Mouse (Mus musculus) kidney, postnatal 4 days (tissue): ENCODE measurements around the gene Prkar1a.
A peak's percentile ranks its signal among the peaks of the same experiment; 100 is the strongest.
"Not testable (repeated sequence)": the region's sequence is repeated elsewhere in the genome, so short reads cannot be mapped to it uniquely, and the experiment has no call there.

Experiments used
- DNase-seq, 2 experiments: peaks; one replicate each; pipeline ENCODE4 v3.0.0; 2021; ENCODE audit warnings: mixed read lengths in 2 of 2

Prkar1a gene

GRCm38 (mm10) chr11:109648510-109648909 is 695 bp upstream of the Prkar1a start:
- DNase-seq: peak; percentile 50 to 61

GRCm38 (mm10) chr11:109649975-109650701 is 933 bp downstream of the Prkar1a start:
- peak; percentile 80 to 87 for DNase-seq

- peak; percentile 95 to 96 for DNase-seq
These were observed 1.8 kb downstream of the Prkar1a start for GRCm38 (mm10) chr11:109650788-109651565.

GRCm38 (mm10) chr11:109651566-109652024 is 2.4 kb downstream of the Prkar1a start:
- DNase-seq: peak; percentile 48 to 70

DNA sequence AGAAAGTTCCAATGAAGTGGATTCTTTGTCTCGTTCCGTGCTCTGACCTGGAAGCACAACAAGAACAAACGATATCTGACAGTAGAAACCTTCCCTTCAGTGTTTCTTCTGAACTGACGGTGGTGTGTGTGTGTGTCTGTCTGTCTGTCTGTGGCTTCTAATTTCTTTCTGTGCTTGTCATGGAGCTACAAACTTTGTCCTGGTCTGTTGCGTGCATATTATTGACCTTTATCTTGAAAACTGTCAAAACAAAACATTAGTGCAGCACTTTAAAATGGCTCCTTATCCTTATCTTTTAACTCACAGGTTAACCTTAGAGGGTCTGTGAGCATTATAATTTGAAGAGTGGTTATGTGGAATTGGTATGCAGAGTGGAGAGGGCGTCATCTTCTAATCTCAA is 3.3 kb downstream of the Prkar1a start:
- no peak for DNase-seq

DNA sequence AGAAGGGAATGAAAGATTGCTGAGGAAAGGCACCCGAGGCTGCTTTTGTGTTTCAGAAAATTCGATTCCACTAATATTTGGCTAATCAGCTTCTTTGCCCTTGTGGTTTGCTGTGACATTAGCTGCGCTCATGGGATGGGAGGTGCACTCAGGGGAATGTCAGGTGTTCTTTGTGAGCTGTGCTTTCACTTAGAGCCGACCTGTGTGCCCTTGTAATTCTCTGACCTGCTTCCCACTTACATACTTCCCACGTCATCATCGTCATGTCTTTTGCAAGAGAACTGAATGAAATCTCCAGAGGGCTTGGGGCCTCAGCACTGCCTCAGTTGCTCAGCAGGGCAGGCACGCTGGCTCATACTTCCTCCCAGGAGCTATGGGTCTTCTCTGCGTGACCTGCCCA is 4.0 kb downstream of the Prkar1a start:
- DNase-seq: no peak

DNA sequence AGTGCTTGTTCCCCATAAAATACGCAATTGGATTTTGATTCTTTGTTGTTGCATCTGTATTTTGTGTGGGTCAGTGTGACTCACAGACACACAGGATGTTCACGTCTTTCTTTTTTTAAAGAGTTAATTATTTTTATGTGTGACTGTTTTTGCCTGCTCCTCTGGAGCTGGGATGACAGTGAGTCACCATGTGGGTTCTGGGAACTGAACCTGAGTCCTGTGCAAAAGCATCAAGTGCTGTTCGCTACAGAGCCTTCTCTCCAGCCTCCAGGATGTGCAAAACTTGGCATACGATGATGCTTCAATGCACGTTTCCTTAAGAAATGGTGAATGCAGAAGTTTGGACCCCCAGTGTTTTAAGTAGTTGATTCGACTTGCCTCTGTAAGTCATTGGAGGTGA is 5.4 kb downstream of the Prkar1a start:
- DNase-seq: no peak

DNA sequence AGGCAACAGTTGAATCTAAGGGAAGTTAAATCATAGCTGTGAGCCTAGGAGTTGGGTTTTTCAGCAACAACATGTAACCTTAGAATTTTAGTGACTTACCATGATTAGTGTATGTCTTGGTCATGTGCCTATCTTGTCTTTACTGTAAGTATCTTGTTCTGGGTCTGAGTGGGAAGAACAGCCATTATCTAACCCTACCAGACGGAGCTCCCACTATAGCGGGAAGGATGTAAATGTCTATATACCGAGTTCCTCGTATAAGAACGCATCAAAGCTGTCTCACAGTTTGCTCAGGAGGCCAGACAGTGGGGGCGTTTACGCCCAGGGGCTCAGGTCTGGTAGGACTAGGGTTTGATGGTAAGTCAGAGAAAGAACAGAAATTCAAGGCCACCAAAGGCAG is 7.0 kb downstream of the Prkar1a start:
- no peak for DNase-seq

DNA sequence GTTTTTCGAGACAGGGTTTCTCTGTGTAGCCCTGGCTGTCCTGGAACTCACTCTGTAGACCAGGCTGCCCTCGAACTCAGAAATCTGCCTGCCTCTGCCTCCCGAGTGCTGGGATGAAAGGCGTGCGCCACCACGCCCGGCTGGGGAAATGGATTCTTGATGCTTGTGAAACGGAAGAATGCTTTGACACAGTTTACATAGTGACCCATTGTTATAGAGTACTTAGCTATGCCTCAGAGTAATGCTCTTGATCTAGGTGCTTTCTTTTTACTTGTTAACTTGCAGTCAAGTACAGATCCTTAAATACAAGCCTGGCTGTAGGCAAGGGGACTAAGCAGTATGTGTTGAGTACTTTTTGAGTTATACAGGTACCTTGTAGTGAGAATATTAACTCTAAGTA is 11.3 kb downstream of the Prkar1a start:
- not testable (repeated sequence) for DNase-seq

DNA sequence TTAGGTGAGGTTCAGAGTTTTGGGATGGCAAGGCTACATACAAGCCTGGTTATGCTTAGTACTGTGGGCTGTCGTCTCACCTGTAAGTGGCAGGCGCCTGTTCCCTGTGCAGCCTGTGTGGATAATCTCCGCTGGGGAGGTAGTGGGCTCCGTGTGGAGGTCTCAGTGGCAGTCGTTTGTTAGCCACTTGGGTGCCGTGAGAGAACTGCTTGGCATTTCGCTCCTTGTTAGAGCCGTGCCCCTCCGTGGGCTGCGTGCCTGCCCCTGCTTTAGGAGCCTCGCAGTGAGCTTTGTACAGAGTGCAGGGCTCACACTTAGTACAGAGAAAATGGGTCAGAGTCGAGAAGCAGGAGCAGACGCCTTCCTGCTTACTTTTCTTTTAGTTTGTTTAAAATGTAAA is 15.1 kb downstream of the Prkar1a start:
- no peak for DNase-seq

DNA sequence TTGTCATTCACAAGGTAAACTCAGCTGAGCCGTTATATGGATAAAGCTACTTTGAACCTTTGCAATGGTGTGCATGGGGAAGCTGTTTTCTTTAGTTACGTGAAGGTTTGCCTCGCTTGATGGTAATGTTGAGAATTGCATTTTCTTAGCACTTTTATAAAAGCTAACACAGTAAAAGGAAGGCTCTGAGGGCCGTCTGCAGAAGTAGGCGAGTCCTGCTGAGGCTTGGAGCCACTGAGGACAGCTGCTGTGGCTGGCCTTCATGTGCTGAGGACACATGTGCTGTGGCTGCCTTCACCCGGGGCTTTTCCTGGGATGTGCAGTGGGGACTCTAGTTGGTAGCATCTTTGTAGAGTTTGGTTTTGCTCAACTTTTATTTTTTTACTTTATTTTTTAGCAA is 16.2 kb downstream of the Prkar1a start:
- no peak for DNase-seq

DNA sequence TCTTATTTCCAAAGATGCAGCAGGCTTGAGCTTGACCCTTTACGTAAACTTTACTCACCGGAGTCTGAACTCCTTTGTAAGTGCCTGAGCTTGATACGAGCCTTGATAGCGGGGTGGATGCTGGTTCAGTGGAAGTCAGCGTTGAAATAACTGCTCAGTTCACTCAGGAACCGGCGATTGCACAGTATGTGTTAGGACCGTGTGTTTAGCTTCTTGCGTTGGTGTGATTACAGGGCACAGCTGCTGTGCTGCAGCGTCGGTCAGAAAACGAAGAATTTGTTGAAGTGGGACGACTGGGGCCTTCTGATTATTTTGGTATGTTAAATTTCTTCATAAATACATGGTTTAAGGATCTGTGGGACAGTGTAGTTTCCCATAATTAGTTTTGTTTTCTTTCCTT is 17.2 kb downstream of the Prkar1a start:
- DNase-seq: no peak

DNA sequence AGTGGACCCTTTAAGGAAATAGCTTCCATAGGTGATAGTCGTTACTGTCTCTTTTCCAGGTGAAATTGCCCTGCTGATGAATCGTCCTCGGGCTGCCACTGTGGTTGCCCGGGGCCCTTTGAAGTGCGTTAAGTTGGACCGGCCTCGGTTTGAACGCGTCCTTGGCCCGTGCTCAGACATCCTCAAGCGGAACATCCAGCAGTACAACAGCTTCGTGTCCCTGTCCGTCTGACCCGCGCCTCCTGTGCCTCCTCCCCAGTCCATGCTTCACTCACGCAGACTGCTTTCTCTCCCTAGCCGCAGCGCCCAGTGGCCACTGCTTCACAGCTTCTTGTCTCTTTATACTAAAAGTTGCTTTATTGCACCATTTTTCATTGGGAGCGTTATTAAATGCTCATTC is 18.2 kb downstream of the Prkar1a start:
- DNase-seq: no peak

- DNase-seq: no peak
These were observed 19.0 kb downstream of the Prkar1a start for GRCm38 (mm10) chr11:109668115-109668725.

- no peak for DNase-seq
These were observed 20.0 kb downstream of the Prkar1a start for GRCm38 (mm10) chr11:109669149-109669708.

GRCm38 (mm10) chr11:109670026-109670916 is 21.1 kb downstream of the Prkar1a start:
- peak; percentile 43 to 61 for DNase-seq

DNA sequence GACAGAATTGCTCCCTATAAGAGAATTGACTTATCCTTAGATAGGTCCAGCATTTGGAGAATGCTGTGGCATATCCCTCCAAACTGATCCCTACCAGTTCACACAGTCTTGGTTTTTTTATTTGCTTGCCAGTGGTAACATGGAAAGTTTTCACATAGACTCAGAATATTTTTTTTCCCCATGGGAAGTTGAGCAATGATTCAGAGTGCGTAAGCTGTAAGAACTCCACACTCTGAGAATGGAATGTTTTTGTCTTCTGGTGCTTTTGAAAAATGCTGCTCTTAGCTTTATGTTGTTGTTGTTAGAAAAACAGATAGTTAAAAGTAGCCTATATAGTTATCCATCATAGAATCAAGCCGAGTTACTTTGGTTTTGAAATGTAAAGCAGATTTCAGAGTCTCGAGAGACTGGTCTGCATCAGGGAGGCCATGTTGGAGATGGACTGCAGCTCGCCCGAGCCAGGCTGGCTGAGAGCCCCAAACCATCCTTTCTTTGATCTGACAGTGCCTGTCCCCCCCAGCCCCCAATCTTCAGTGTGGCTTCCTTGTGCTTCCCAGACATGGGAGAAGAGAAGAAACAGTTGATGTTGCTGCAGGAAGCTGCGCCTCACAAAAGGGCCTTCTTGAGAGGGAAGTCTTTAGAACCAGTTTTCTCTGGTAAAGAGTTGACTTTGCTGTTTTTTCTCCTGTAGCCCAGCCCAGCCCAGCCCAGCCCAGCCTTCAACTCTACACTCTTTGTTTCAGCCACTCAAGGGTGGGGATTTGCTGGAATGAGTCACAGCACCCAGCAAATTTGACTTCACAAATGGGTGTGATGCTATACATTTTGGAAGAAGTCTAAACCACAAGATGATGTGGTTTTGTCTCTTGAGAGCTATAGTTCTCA is 22.2 kb downstream of the Prkar1a start:
- peak; percentile 13 to 31 for DNase-seq

DNA sequence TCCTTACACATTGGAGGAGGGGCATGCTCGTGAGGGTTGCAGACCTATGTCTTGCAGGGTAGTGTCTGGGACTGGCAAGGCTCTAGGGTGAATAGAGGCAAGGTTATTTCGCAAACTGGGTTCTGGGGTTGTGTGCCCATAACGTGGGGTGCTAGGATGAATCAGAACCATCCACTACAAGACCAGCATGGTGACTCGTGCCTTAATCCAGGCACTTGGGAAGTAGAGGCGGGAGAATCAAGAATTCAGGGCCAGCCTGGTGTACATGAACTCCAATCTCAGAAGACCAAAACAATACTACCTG is 22.8 kb downstream of the Prkar1a start:
- DNase-seq: no peak

GRCm38 (mm10) chr11:109672396-109672795 is 23.2 kb downstream of the Prkar1a start:
- DNase-seq: no peak

- peak in 1 of 2 experiments; percentile 11 for DNase-seq
These were observed 23.9 kb downstream of the Prkar1a start for GRCm38 (mm10) chr11:109672881-109673739.
